ENCODE assay signal across 20 mouse cellular contexts in the genomic region with DNA sequence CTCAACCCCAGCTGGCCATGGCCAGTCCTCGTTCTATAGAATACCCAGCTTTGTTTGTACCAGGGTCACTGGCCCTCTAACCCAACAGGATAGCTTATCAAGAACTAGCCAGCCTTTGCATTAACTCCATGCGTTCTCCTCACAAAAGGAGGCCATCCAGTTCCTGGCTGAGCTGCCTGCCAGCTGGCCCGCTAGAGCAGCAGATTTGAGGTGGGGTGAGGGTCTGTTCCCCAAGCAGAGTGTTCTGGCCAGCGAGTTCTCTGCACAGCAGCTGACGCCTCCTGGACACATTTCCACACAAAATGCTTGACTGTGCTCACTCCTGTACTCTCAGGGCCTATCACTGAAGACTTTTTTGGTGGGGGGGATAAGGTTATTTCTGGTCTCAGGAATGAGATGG. TPM values are rescaled to one million over a fixed set of nuclear protein-coding genes. Genes with fewer than 3 reads are reported as not detected.
A peak's percentile ranks its signal among the peaks of the same experiment; 100 is the strongest.
DNase-seq lines count a peak whose midpoint lies in the region; ATAC-seq lines count a peak whose summit lies in the region.
"Had no signal": no experiment of that assay in that cellular context is flagged by ENCODE, and none has a peak within 500 bp of the region (broad histone marks: within the 10 kb centered on the region; RNA-seq: fewer than 3 reads in every experiment).

No protein-coding gene starts in this region.

- DNase-seq in left cerebral cortex, postnatal 4 days, result peak; percentile 73
- no peak for DNase-seq in left cerebral cortex, postnatal 10 days (ENCODE audit: extremely low spot score in 1 of 2, low spot score in 2 of 2)
- peak; percentile 69 for DNase-seq in layer of hippocampus, adult 11-12 months (ENCODE audit: low spot score)
- DNase-seq in layer of hippocampus, adult 8-10 months (ENCODE audit: low spot score in 2 of 2), result peak; percentile 66 to 68
- peak; percentile 72 to 81 for DNase-seq in layer of hippocampus, postnatal 36 days
- DNase-seq in right cerebral cortex, postnatal 25 days, result no peak
- DNase-seq: B cell, adult 2 months; cerebellum, postnatal 36 days; gastrocnemius, postnatal 10 days; heart, postnatal 10 days; kidney, adult 18-20 months; kidney, postnatal 36 days; liver, postnatal 0 days; lung, postnatal 36 days; retina, postnatal 1 day; right cerebral cortex, postnatal 4 days; thymus, adult 18-20 months; thymus, postnatal 25 days had no signal

- intact Hi-C loops in left cerebral cortex, postnatal 4 days (cut with DNase I), result no loop called here
- intact Hi-C loops in left cerebral cortex, postnatal 10 days (cut with DNase I), result no loop called here

- no peak for ATAC-seq in frontal cortex, adult (ENCODE audit: low TSS enrichment)
- ATAC-seq: forebrain, embryonic 13.5 days; liver, postnatal 0 days had no signal

RNA-seq across cellular contexts. Expression of a gene that starts 38.6 kb away (rescaled TPM):
- total RNA-seq in left cerebral cortex, postnatal 4 days (2021), result 100 to 1,000 TPM; 593 to 607 TPM
- 100 to 1,000 TPM; 768 to 793 TPM for total RNA-seq in left cerebral cortex, postnatal 10 days (2021)
- 1,000 to 10,000 TPM in 2 of 4 experiments, 100 to 1,000 TPM in 2; 958 to 1,016 (median 997) TPM for total RNA-seq in layer of hippocampus, adult 8-10 months (2022)
- total RNA-seq in layer of hippocampus, postnatal 36 days (2021), result 1,000 to 10,000 TPM; 1,105 to 1,153 TPM

Comparison
In these comparisons a context has a peak if more than half of its experiments do, and no peak if none do; other contexts are left out.
1. DNase-seq: peak in left cerebral cortex, postnatal 4 days (single experiment), layer of hippocampus, adult 11-12 months (single experiment), layer of hippocampus, adult 8-10 months (2 of 2) and layer of hippocampus, postnatal 36 days (2 of 2); none in left cerebral cortex, postnatal 10 days (0 of 2) and right cerebral cortex, postnatal 25 days (single experiment).